Mouse (Mus musculus) heart, embryonic 15.5 days (tissue): ENCODE measurements around the gene Fbxl7. TPM values are rescaled to one million over a fixed set of nuclear protein-coding genes. Genes with fewer than 3 reads are reported as not detected.

Experiments
- ATAC-seq: fragments of 200-750 bp; cut with Nextera tagmentation; replicated peaks from 2 replicates; pipeline ENCODE4 v1.8.0; 2017; ENCODE audit warnings: low read depth, moderate TSS enrichment; ENCODE audit not compliant: insufficient number of reproducible peaks, insufficient read depth, low FRiP score
- H3K27ac ChIP-seq: fragments of 300-500 bp; sonication (generic); 2 replicates; pipeline ENCODE4 v1.5.1; 2015; ENCODE audit warnings: mild to moderate bottlenecking, inconsistent platforms
- H3K27me3 ChIP-seq: fragments of 300-500 bp; sonication (generic); 2 replicates; pipeline ENCODE4 v1.6.1; 2015; ENCODE audit warnings: inconsistent platforms
- H3K36me3 ChIP-seq: fragments of 300-500 bp; sonication (generic); 2 replicates; pipeline ENCODE4 v1.6.1; 2015; ENCODE audit warnings: mild to moderate bottlenecking, inconsistent platforms
- H3K4me1 ChIP-seq: fragments of 300-500 bp; sonication (generic); replicated peaks from 2 replicates; pipeline ENCODE4 v1.6.1; 2015; ENCODE audit warnings: inconsistent platforms
- H3K4me2 ChIP-seq: fragments of 300-500 bp; sonication (generic); 2 replicates; pipeline ENCODE4 v1.6.1; 2015; ENCODE audit warnings: inconsistent platforms, mild to moderate bottlenecking, moderate library complexity
- H3K4me3 ChIP-seq: fragments of 300-500 bp; sonication (generic); 2 replicates; pipeline ENCODE4 v1.5.1; 2015; ENCODE audit warnings: mild to moderate bottlenecking, inconsistent platforms
- H3K9ac ChIP-seq: fragments of 300-500 bp; sonication (generic); 2 replicates; pipeline ENCODE4 v1.6.1; 2015; ENCODE audit warnings: mild to moderate bottlenecking, inconsistent platforms
- H3K9me3 ChIP-seq: fragments of 300-500 bp; sonication (generic); replicated peaks from 2 replicates; pipeline ENCODE4 v1.6.1; 2016; ENCODE audit warnings: inconsistent platforms
- WGBS: fragments of 180-500 bp; shearing (Covaris S2); methylation state at CpG from one replicate; pipeline ENCODE4 v1.1.7; 2015; ENCODE audit warnings: mixed read lengths; 5-methylcytosine and 5-hydroxymethylcytosine counted together
- polyA plus RNA-seq: library from polyadenylated mRNA; unstranded; fragments of >200 nt; fragmentation: Nextera tagmentation; extraction: Ambion mirVana; gene quantifications from 2 replicates; pipeline ENCODE4 v1.2.1, GENCODE M21; 2015

Fbxl7 gene
- polyA plus RNA-seq, 1 experiment from 2014 or later = 7.7 TPM

- Histone ChIP-seq H3K9ac (no peak overlapping the region), H3K27me3 (no peaks in the 10 kb centered on the region), H3K4me3 (no peak overlapping the region), H3K4me2 (no peak overlapping the region), H3K9me3 (no peaks in the 10 kb centered on the region), H3K27ac (no peak overlapping the region), H3K4me1 (peaks cover 10% of the 10 kb centered on the region; the same call in 1 of the 2 replicates), H3K36me3 (no peaks in the 10 kb centered on the region)
- 0 out of 2 replicates have a peak, but pooled peaks have one; percentile 43 for ATAC-seq
- 69% methylated on average over 5 of the region's 5 CpGs for WGBS
Observed at GRCm38 (mm10) chr15:26701949-26702675, 193.3 kb downstream of the Fbxl7 start.

GRCm38 (mm10) chr15:26693075-26693474, 202.3 kb downstream of the Fbxl7 start:
- WGBS = 63% methylated on average over 3 of the region's 3 CpGs

GRCm38 (mm10) chr15:26688472-26689104, 206.8 kb downstream of the Fbxl7 start:
- H3K36me3 ChIP-seq = no peaks in the 10 kb centered on the region
- H3K4me3 ChIP-seq = no peak overlapping the region
- no peaks in the 10 kb centered on the region for H3K4me1 ChIP-seq
- no peaks in the 10 kb centered on the region for H3K27me3 ChIP-seq
- no peak for ATAC-seq
- H3K4me2 ChIP-seq = no peak overlapping the region
- no peaks in the 10 kb centered on the region for H3K9me3 ChIP-seq
- 49% methylated on average over 10 of the region's 10 CpGs for WGBS
- H3K9ac ChIP-seq = no peak overlapping the region
- H3K27ac ChIP-seq = no peak overlapping the region

More at GRCm38 (mm10) chr15:26693075-26693474, 202.3 kb downstream of the Fbxl7 start:
- H3K4me3 ChIP-seq = no peak overlapping the region
- no peaks in the 10 kb centered on the region for H3K27me3 ChIP-seq
- no peak for ATAC-seq
- H3K4me2 ChIP-seq = no peak overlapping the region
- H3K9me3 ChIP-seq = no peaks in the 10 kb centered on the region
- no peak overlapping the region for H3K9ac ChIP-seq
- no peaks in the 10 kb centered on the region for H3K36me3 ChIP-seq
- no peak overlapping the region for H3K27ac ChIP-seq
- no peaks in the 10 kb centered on the region for H3K4me1 ChIP-seq

- H3K4me2 ChIP-seq = no peak overlapping the region
- no peaks in the 10 kb centered on the region for H3K27me3 ChIP-seq
- H3K9ac ChIP-seq = no peak overlapping the region
- no peak overlapping the region for H3K4me3 ChIP-seq
- no peaks in the 10 kb centered on the region for H3K9me3 ChIP-seq
- no peaks in the 10 kb centered on the region for H3K4me1 ChIP-seq
- no peak for ATAC-seq
- H3K36me3 ChIP-seq = no peaks in the 10 kb centered on the region
- no peak overlapping the region for H3K27ac ChIP-seq
- 73% methylated on average over 7 of the region's 7 CpGs for WGBS
Observed at GRCm38 (mm10) chr15:26687729-26688128, 207.7 kb downstream of the Fbxl7 start.

DNA sequence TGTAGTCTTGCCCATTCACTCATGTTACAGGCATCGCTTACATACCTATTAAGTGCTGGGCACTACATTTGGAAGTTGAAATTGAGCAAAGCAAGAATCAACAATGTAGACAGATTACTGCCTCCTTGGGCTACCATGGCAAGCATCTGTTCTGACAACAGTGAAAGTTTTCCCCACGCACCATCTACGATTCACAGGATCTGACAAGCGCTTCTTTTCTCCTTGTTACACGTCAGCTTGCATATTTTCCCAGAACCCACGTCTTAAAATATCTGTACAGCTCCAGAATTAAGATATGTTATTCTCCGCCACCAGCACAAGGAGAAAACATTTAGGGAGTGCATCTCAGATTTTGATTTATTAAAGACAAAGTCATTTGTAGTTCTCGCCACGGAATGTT, 213.1 kb downstream of the Fbxl7 start:
- WGBS = 78% methylated on average over 9 of the region's 9 CpGs
- Histone ChIP-seq H3K36me3 (no peaks in the 10 kb centered on the region), H3K27me3 (no peaks in the 10 kb centered on the region), H3K4me3 (no peak overlapping the region), H3K27ac (no peak overlapping the region), H3K4me2 (no peak overlapping the region), H3K9ac (no peak overlapping the region), H3K4me1 (no peaks in the 10 kb centered on the region), H3K9me3 (no peaks in the 10 kb centered on the region)
- ATAC-seq = no peak

DNA sequence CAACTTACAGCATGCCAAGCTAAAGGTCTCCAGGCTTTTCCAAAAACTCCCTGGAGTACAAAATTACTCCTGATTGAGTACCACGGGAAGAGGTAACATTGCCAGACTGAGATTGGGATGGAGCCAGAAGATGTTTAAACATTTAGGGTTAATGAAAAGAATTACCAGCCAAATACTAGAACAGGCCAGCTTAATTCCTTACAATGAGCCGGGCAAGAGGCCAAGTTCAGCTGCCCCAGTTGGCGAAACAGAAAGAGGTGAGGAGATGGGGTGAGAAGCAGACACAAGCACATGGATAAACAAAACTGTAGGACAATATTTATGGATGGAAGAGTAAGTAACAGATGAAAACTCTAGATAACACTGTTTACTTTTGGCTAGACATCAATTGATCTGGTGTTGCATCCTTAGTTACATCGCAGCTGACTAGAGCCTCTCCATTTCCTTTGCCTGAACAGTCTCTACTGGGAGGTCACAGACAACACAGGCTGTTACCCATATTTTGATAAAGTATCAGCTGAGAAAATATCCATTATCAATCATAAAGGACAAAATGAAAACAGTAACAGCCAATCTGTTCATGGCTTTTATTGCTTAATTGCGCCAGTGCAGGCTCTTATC, 222.0 kb downstream of the Fbxl7 start:
- H3K27me3 ChIP-seq = no peaks in the 10 kb centered on the region
- no peaks in the 10 kb centered on the region for H3K36me3 ChIP-seq
- H3K4me1 ChIP-seq = no peaks in the 10 kb centered on the region
- H3K9me3 ChIP-seq = no peaks in the 10 kb centered on the region
- no peak overlapping the region for H3K27ac ChIP-seq
- H3K9ac ChIP-seq = no peak overlapping the region
- ATAC-seq = no peak
- 54% methylated on average over 5 of the region's 5 CpGs for WGBS
- no peak overlapping the region for H3K4me2 ChIP-seq
- no peak overlapping the region for H3K4me3 ChIP-seq

DNA sequence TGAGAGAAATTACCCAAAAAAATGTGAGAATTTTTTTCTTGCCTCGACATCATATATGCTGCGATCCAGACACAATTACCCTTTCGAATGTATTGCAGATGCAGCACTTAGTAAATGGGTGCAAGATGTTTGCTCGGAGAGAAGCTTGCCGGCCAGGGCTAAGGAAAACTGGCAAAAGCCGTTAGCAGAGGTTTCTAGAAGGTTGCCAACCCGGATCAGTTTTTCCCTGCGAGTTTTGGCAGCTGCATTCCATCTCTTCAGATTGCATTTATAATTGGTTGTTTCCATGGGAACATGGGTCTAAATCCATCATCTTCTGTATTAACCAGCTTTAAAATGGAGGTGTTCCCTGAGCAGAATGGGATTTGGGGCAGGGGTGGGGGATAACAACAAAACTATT, 240.4 kb downstream of the Fbxl7 start:
- no peaks in the 10 kb centered on the region for H3K4me1 ChIP-seq
- ATAC-seq = no peak
- no peak overlapping the region for H3K27ac ChIP-seq
- H3K9me3 ChIP-seq = no peaks in the 10 kb centered on the region
- 80% methylated on average over 8 of the region's 8 CpGs for WGBS
- H3K36me3 ChIP-seq = no peaks in the 10 kb centered on the region
- no peaks in the 10 kb centered on the region for H3K27me3 ChIP-seq
- H3K4me2 ChIP-seq = no peak overlapping the region
- no peak overlapping the region for H3K9ac ChIP-seq
- no peak overlapping the region for H3K4me3 ChIP-seq

DNA sequence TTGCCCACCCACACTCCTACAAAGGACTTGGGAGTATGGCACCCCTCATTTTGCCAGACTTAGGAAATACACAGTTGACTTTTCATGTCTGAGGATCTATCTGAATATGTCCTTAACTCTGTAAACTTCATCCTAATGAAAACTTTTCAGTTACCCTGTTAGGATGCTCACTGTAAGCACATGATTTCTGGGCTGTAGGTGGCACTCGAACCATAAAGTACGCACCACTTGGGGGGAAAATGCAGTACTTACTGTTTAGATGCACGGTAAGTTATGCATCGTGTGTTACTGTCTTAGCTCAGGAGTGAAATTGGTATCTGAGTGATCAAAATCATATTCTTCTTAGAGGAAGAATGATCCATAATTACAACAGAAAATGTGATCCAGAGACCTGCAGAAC, 252.8 kb downstream of the Fbxl7 start:
- no peaks in the 10 kb centered on the region for H3K27me3 ChIP-seq
- no peak overlapping the region for H3K4me3 ChIP-seq
- 78% methylated on average over 4 of the region's 4 CpGs for WGBS
- no peaks in the 10 kb centered on the region for H3K36me3 ChIP-seq
- H3K4me1 ChIP-seq = no peaks in the 10 kb centered on the region
- no peak overlapping the region for H3K9ac ChIP-seq
- H3K4me2 ChIP-seq = no peak overlapping the region
- no peaks in the 10 kb centered on the region for H3K9me3 ChIP-seq
- H3K27ac ChIP-seq = no peak overlapping the region
- no peak for ATAC-seq

GRCm38 (mm10) chr15:26639726-26640125, 255.7 kb downstream of the Fbxl7 start:
- ATAC-seq = no peak
- no peak overlapping the region for H3K4me3 ChIP-seq
- no peaks in the 10 kb centered on the region for H3K27me3 ChIP-seq
- 55% methylated on average over 7 of the region's 7 CpGs for WGBS
- no peaks in the 10 kb centered on the region for H3K4me1 ChIP-seq
- no peak overlapping the region for H3K27ac ChIP-seq
- no peaks in the 10 kb centered on the region for H3K36me3 ChIP-seq
- no peaks in the 10 kb centered on the region for H3K9me3 ChIP-seq
- no peak overlapping the region for H3K4me2 ChIP-seq
- H3K9ac ChIP-seq = no peak overlapping the region

- Histone ChIP-seq H3K9me3 (no peaks in the 10 kb centered on the region), H3K36me3 (no peaks in the 10 kb centered on the region), H3K4me3 (no peak overlapping the region), H3K27ac (no peak overlapping the region), H3K9ac (no peak overlapping the region), H3K4me2 (no peak overlapping the region), H3K27me3 (no peaks in the 10 kb centered on the region), H3K4me1 (no peaks in the 10 kb centered on the region)
- WGBS = 83% methylated on average over 5 of the region's 5 CpGs
- no peak for ATAC-seq
Observed at GRCm38 (mm10) chr15:26635591-26635990, 259.8 kb downstream of the Fbxl7 start.

- H3K4me2 ChIP-seq = no peak overlapping the region
- H3K4me3 ChIP-seq = no peak overlapping the region
- no peaks in the 10 kb centered on the region for H3K4me1 ChIP-seq
- H3K27ac ChIP-seq = no peak overlapping the region
- ATAC-seq = no peak
- H3K27me3 ChIP-seq = no peaks in the 10 kb centered on the region
- 90% methylated on average over 2 of the region's 2 CpGs for WGBS
- no peaks in the 10 kb centered on the region for H3K36me3 ChIP-seq
- no peaks in the 10 kb centered on the region for H3K9me3 ChIP-seq
- no peak overlapping the region for H3K9ac ChIP-seq
Observed at GRCm38 (mm10) chr15:26628181-26628580, 267.2 kb downstream of the Fbxl7 start.
